Mouse (Mus musculus) cerebellum, adult 18-20 months (tissue): ENCODE data around the gene 0610040J01Rik.

Experiments
- DNase-seq, 2 experiments: peaks; one replicate each; pipeline ENCODE4 v3.0.0; 2021

Gene 0610040J01Rik

DNA sequence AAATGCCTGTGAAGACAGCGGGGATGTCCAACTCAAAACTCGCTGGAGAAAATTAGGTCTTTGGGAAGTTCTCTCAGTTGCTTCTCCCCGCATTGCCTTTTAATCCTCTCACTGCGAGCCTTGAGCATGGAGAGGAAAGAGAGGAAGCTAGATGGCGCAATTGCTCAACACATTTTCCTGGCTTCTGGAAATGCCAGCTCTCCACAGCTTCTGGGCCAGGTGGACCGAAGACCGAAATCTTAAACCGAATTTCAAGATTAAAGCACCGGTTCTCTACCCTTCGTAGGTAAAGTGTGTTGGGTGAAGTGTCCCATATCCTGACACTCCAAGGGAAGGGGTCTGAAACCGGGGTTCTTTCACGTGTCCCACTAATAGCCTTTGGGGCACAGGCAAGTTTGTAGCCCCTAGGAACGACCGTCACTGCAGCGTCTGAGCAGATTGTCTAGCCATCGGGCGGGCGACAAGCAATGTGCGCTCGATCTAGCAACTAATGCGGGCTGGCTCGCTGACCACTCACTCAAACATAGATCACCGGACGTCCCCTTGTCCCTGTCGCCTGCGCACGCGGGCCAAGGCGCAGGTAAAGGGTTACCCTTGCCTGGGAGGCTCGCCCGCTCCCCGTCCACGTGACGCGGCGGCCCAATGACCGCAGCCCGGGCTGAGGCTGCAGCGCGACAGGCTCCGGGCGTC, at the start of gene 0610040J01Rik:
Gene 0610040J01Rik, plus strand, starts transcription at position 545 of the 690 bp plus-strand sequence.
- peak; percentile 21 to 25 for DNase-seq

DNA sequence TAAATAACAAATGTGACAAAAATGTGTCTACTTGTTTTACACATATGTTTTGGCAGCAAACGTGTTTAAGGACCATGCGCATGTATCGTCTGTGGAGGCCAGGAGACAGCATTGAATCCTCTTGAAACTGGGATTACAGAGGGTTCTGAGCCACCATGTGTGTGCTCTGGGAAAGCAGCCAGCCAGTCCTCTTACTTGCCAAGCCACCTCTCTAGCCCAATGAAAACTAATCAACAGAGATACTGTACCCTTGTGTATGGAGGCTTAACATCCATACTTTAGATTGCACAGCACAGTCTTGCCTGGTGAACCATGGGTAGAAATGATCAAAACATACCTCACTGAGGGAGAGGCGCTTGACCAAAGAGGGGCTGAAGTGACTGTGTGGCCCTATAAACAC, 46.3 kb upstream of the 0610040J01Rik start:
- no peak for DNase-seq

DNA sequence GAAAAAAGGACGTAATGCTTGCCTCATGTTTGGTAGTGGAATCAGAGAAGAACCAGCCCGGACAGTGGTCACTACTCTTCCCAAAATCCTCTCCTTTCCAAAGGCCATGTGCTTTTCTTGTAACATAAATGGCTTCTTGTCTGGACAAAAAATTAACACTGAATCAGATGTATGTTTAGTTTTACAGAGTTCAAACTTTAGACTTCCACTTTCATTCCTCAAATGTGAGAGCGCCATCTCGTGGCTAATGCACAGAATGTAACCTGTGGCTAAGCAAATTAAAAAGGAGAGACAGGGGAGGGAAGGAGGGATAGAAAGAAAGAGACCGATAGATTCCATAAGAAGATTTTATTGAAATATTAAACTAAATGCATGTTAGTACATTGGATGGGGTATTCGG, 45.4 kb upstream of the 0610040J01Rik start:
- DNase-seq: peak in 1 of 2 experiments; percentile 10

DNA sequence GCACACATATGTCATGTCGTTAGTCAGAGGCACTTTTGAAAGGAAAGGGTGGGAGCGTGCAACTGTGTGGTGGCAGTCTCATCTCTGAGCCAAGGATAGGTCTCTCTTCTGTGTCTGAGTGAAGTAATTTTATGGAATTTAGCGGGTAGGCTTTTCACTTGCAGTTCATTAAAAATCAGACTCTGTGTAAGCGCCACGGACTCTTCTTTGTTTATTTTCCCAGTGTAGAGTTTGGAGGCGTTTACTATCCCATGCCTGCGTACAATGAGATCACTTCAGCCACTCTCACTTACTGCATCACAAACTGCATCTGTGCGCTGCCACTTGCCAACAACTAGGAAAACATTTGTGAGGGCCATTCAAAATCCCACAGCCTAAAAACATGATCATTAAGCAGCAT, 44.7 kb upstream of the 0610040J01Rik start:
- DNase-seq: no peak

DNA sequence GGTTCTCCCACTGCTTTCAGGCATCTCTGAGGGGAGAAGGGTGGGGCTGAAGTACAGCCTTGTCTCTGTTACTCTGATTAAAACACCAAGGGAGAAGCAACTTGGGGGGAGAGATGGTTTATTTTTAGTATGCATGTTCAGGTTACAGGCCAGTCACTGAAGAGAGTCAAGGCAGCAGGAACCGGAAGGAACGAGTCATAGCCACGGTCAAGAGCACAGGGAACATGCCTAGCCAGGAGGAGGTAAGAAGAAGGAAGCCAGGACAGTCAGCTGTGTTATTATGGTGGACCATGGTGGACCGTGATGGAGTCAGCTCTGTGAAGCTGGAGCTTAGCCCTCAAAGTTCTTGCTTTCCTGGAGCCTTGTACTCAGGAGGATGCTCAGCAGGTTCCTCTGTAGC, 43.9 kb upstream of the 0610040J01Rik start:
- no peak for DNase-seq

DNA sequence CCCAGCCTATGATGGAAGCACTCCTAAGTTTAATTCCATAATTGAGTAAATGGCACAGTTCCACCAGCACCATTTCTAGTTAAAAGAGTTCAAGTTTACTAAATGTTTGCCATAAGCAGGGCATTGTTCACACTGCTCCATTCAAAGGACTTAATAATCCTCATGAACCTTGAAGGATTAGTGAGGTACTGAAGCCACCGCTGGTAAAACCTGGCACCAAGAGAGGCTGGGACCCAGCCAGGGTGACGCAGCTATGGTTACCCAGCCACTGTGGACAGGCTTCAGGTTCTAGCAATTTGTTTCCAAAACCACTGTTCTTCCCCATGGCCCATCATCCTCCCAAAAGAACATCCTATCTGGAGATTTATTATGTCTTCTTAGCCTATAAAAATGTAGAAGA, 39.2 kb upstream of the 0610040J01Rik start:
- DNase-seq: peak in 1 of 2 experiments; percentile 2

DNA sequence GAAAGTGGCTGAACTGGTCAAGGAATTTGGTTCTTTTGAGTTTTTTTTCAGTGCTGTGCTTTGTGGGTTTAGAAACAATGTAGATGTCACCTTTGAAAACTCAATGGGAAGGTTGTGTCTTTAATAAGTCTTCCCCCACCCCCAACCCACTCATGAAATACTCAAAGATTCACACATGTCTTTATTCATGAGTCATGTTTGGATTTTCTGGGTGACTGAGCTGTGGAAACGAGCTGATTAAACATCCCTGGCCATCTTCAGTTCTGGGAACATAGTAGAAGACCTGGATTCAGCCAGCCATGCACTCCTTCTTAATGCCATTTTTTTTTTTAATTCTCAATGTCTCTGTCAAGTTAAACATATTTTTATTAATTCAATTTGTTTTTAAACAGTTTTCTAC, 38.6 kb upstream of the 0610040J01Rik start:
- DNase-seq: no peak

DNA sequence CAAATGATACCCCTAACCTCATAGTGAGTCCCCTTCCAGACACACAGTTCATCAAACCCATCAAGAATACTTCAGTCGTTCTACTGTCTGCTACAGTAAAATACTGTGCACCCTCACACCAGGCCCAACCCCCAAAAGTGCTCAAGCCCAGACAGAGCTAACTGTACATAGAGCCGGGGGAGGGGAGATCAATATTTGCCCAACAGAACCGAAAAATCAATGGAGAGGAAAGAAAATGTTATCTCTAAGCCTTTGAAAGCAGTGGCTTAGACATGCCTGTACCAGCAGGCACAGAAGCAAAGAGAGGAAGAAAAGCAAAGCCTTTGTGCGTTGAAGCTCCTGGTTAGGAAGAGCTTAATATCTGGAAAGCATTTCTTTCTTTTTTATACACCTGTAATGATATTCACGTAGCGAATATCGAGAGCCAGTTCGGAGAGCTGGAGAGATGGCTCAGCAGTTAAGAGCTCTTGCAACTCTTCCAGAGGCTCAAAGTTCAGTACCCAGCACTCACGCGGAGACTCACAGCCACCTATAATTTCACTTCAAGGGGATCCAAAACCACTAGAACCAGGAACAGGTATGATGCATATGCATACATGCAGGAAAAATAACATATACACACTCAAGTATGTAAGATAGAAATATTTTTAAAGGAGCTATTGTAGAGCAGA, 23.9 kb upstream of the 0610040J01Rik start:
- no peak for DNase-seq

DNA sequence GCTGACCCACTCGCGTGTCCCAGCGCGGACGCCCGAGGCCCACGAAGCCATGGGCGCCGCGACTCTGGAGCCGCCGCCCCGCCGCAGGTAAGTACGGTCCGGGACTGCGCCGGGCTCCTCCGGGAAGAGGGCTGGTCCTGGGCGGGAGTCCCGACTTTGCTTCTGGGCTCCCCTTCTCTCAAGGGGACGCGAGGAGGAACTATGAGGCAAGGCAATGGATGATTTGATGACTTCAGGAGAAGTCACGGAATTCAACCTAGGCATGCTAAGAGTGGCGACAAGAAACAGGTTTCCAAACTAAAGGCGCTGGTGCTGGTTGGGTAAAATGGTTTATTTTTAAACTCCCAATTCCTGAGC, 324 bp downstream of the 0610040J01Rik start:
- DNase-seq: no peak

DNA sequence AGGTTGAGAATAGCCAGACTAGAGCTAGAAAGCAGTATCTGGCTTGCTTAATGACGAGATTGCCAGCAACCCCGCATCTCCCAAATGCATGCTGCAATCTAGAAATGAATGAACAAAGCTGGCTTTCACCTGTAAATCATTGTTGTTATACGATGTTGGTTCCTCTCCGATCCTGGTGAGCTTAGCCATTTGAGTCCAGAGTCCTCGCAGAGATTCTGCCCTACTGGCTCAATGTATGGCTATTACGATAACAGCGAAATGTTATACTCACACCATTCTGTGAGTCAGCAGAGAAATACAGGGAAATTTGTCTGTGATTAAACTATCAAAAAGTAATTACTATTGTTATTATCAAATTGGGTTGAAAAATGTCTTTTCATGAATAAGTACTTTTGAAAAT, 4.5 kb downstream of the 0610040J01Rik start:
- DNase-seq: no peak

DNA sequence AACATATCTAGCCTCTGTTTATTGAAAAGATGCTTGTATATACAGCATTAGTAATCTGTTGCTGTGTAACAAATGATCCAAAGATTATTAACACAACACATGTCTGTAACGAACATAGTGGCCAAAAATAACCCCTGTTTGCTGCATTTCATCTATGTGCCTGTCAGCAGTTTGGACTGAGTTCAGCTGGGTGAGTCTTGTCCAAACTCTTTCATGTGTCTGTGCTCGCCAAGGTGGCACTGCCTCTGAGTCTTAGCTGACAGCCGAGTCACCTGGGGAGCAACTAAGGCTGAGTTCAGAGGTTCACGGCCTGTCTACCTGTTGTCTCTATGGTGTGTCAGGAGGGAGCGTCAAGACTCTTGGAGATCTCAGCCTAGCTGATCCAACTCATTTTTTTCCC, 5.1 kb downstream of the 0610040J01Rik start:
- DNase-seq: no peak

DNA sequence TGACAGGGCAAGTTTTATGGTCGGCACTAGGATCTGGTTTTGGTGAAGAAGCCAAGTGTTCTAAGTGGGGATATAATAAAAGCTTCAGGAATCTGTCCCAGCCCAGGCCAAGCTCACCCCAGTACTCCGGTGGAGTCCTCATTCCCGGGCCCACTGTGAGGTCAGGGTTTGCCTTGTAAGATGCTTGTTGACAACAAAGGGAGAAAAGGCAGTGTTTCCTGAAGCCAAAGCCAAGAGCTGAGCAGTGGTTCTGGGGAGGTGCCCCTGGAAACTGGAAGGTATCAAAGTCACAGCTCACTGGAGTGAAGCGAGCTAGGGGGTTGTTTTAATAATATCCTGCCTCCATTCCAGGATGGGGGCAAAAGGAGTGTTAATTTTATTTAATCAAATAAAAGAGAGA, 6.8 kb downstream of the 0610040J01Rik start:
- DNase-seq: no peak

DNA sequence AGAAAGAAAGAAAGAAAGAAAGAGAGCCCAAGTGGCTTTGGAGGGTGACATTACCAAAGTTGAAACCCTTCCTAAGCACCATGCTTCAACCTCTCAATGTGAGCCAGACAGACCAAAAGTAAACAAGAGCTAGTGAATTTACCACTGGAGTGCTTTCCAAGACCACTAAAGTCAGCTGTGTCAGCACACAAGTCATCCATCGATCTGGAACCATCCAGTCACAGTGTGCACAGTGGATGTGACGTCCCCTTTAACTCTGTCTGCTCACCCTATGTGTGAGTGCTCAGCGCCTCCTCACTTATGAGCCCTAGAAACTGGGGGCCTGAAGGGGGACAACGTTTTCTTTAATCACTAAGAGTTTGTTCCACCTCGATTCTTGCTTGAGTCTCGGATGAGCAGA, 7.4 kb downstream of the 0610040J01Rik start:
- no peak for DNase-seq

DNA sequence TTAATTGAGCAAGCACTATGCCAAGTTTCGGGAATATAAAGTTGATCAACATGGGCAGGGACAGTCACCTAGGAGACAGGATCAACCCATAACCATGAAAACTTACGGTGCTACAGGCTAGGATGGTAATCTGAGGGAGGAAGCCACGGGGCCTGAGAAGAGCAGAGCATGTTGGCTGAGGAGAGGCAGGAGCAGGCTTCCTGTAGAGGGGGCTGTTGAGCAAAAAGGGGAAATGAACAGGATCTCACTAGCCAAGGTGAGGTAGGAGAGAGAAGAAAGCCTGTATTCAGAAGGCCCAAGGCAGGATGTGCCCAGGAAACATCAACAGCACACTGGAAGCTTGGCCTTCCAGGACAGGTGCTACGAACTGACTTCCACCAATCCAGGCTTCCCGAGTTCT, 9.0 kb downstream of the 0610040J01Rik start:
- DNase-seq: no peak

DNA sequence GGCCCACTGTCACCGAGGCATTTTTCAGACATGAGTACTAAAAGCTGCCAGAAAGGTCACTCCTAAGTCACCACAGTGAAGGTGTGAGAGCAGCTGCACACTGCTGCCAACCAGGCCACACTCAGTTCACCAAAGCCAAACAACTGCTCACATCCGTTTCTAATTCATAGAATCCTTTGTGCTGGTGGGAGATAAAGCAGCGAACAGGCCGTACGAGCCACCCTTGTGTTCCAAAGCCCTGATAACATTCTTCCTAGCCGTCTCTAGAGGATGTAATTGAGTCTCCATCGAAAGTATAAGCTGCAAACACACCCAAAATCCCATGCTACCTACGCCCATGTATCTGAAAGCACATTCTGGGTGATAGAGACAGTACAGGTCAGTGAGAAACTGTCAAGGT, 9.7 kb downstream of the 0610040J01Rik start:
- no peak for DNase-seq

DNA sequence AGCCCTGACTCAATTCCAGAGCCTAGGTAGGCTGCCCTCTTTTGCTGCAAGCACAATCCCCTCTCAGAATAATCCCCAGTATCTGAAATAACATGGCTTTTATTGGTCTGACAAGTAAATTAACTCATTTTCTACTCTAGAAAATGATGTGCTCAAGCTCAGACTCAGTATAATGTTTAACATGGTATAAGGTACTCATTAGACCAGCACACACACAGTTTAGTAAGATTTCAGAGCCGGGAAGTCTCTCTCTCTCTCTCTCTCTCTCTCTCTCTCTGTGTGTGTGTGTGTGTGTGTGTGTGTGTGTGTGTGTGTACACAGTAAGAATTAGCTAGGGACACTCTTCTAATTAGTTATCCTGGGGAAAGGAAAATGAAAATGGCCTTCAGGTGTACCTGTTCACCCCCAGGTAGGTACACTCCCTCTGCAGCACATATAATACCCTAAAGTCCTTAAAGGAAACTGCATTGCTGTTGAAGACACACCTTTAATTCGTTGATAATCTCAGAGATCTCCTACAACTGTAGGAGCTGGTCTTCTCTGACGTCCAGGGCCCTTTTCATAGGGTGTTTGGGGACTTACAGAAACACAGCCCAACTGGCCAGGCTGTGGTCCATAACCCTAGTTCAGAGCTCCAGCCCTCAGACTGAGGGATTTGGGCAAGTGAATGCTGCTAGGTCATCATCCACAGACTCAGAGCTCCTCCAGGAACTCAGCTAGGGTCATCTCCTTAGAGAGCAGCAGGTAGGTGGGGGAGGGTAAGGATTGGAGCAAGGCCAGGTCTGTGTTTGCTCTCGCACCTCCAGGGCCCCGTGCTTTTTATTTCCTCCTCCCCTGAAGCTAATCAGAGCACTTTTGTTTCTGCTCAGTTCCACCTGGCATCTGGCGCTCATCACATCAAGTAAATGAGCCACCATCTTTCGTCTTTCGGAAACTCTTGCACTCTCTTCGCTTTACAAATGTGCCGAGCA, 11.5 kb downstream of the 0610040J01Rik start:
- DNase-seq: no peak

DNA sequence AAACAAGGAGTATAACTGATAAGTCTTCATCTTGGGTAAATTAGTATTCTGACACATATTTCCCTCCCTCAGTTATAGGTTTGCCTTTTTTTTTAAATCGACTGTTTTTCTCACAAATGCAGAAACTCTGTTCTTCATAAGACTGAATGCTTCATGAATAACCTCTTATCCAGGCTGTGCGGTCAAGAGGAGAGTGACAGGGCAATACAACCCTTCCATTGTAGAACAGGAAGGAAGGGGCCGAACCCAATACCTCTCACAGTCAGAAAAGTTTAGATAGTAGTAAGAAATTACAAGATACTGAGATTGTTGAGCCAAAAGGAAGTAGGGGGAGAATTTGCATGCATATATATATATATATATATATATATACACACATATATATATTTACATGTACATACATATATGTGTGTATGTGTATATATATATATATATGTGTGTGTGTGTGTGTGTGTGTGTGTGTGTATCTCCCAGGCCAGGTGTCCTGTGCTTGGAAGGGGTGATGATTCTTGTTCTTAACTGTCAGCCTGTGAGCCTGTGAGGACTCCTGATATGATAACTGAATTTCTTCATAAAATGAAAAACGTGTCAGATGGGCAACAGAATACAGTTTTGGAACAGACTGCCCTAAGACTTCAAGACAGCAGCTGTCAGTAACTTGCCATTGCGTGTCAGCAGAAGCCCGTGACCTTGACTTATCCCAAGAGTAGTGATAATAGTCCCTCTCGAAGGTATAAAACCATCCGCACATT, 12.6 kb downstream of the 0610040J01Rik start:
- no peak for DNase-seq

DNA sequence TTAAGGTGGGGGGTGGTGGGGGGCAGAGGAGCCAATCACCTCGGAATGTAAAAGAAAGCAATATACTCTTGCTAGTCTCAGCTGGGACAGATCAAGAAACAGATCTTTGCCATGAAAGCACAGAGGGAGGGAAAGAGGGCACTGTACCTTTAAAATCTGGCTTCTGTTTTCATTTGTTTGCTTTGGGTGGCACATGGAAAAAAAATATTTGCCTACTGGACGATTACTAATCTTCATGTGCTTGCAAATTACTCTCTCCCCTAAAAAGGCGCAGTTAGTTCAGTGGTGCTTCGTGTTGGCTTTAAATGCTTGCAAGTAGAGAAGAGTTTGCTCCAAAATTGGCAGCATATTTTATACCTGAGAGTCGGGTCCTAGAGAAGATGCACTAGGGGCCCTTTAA, 13.7 kb downstream of the 0610040J01Rik start:
- no peak for DNase-seq

DNA sequence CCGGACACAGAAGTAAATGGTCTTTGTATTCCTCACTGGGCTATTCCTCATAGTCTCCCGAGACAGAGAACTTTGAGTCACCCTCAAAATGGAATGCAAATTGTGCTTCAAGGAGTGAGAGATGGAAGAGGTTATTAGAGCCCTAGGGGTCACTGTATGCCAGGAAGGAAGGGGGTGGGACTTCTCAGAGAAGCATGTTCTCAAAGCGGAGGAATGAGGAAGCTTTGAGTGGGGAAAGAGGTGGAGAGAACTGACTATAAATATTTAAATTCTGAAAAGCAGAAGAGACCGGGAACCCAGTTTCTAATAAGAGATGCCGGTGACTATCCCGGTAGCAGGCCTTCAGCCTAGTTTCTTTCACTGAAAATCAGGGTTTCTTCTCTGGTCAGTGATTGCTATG, 14.8 kb downstream of the 0610040J01Rik start:
- no peak for DNase-seq

DNA sequence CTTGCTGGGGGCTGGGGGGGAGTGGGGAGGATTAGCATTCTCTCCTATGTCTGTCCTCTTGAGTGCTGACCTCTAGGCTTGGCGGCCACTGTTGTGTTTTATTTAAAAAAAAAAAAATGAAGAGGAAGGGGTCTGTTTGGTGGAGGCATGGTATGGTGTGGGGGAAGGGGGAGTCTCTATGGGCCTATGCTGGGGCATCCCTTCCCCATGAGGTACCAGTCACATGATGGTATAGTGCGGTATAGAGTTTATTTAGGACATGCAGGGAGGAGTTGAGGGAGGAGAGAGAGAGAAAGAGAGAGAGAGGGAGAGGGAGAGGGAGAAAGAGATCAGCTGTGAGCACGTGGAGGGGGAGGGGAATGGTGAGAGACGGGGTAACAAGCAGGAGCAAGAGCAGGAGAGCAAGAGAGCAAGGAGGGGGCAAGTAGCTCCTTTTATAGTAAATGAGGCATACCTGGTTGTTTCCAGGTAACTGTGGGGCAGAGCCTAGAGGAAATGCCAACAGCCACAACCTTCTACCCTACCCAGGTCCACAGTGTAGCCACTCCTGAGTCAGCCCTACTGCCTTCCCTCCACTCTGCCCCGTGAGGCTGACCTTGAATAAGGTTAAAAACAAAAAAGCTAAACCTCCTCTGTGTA, 15.4 kb downstream of the 0610040J01Rik start:
- DNase-seq: no peak

DNA sequence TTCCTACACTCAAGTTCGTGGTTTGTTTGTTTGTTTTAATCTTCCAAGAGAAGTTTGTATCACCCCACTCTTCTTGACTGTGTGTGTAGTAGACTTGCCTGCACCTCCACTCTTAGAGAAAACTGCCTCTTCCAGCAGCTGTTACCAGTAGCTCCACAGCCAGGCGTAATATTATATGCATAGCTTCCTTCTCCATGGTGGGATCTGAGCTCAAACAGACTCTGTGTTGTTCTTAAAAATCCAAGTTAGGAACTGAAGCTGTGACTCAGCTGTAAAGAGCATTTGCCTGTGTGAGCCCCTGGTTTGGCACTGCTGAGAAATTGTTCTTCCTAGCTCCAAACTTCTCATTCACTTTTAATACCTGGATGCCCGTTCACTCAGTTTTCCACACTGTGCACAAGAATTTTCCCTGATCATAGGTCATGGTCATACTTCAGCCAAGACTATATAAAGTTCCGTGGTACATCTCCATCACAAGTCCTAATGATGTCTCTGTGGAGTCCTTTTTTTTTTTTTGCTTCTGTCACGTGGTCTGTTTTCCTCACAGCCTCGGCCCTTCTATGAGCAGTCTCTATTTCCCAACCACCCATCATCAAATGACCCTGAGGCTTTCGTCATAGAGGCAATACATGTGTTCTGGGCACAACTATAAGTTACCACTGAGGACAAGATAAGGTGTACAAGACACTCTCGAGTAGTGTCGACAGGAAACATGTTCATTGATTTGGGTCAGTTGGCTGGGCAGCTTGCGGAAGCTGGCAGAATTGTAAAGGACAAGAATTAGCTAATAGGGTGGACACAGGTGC, 16.4 kb downstream of the 0610040J01Rik start:
- no peak for DNase-seq
